Mouse (Mus musculus): ENCODE data around the gene Wdr89. TPM values are rescaled to one million over a fixed set of nuclear protein-coding genes. Genes with fewer than 3 reads are reported as not detected.
"Not testable (repeated sequence)": the region's sequence is repeated elsewhere in the genome, so short reads cannot be mapped to it uniquely, and the experiment has no call there.

The Wdr89 gene
- polyA plus RNA-seq, 1 experiment: 9.8 TPM

DNA sequence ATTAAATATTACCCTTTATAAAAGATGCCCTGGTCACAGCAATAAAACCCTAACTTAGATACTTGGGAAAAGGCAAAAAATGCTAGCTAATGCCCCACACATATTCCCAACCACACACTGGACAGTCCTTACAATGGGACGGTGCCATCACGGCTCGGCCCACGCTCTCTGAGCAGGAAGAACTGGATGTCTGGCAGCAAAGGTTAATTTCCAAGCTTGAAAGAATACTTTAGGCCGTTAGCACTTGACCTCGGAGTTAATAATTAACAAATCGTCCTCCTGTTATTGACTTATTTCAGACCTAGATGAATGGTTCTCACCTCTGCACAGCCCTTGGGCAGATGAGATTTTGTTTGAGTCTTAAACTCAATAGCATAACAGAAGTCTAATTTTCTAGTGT lies 37.3 kb upstream of the Wdr89 start:
- no peak overlapping the region for H3K4me3 ChIP-seq (ENCODE audit: insufficient read depth, poor library complexity, severe bottlenecking)
- H3K79me3 ChIP-seq (ENCODE audit: low read depth): no peaks in the 10 kb centered on the region
- H3K79me2 ChIP-seq (ENCODE audit: control insufficient read depth, insufficient read depth): no peaks in the 10 kb centered on the region
- H3K36me3 ChIP-seq (ENCODE audit: control insufficient read depth, insufficient read depth): no peaks in the 10 kb centered on the region
- no peaks in the 10 kb centered on the region for H3K27me3 ChIP-seq (ENCODE audit: control insufficient read depth, insufficient read depth, insufficient read length)
- TF ChIP-seq USF1 (IDR thresholded peaks at IDR 0.05; ENCODE audit: low read depth): no peak
- H3ac ChIP-seq (ENCODE audit: control insufficient read depth, insufficient read length, low read depth): no peak overlapping the region

DNA sequence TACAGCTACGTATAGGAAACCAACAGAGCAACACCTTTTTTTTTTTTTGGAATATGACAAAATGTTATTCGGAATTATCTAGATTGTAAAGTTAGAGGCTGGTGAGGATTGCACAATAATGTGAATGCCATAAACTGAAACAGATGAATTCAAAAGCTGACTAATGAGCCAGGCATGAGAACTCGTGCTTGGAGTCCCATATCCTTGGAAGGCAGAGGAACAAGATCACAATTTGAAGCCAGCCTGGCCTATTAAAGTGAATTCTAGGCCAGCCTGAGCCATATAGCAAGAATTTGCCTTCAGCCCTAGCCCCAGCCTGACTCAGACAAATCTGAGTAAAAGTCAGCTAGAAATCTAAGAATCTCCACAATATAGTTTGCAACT lies 33.4 kb upstream of the Wdr89 start:
- no peaks in the 10 kb centered on the region for H3K79me3 ChIP-seq (ENCODE audit: low read depth)
- TF ChIP-seq CEBPB (IDR thresholded peaks at IDR 0.05; ENCODE audit: low read depth): peak; percentile 100
- no peak for TF ChIP-seq CTCF (IDR thresholded peaks at IDR 0.05; ENCODE audit: control insufficient read depth, insufficient read depth, insufficient read length)
- peak; percentile 1 for TF ChIP-seq FOSL1 (IDR thresholded peaks at IDR 0.05; ENCODE audit: insufficient read depth, low read length, poor library complexity, severe bottlenecking)
- TF ChIP-seq MYOG (IDR thresholded peaks at IDR 0.05; ENCODE audit: control insufficient read depth, extremely low read depth, insufficient read length): no peak
- TF ChIP-seq MAX (IDR thresholded peaks at IDR 0.05): peak; percentile 94
- no peak for TF ChIP-seq USF1 (IDR thresholded peaks at IDR 0.05; ENCODE audit: low read depth)
- TF ChIP-seq MYOD1 (IDR thresholded peaks at IDR 0.05; ENCODE audit: control insufficient read depth, insufficient read length, low read depth): no peak

DNA sequence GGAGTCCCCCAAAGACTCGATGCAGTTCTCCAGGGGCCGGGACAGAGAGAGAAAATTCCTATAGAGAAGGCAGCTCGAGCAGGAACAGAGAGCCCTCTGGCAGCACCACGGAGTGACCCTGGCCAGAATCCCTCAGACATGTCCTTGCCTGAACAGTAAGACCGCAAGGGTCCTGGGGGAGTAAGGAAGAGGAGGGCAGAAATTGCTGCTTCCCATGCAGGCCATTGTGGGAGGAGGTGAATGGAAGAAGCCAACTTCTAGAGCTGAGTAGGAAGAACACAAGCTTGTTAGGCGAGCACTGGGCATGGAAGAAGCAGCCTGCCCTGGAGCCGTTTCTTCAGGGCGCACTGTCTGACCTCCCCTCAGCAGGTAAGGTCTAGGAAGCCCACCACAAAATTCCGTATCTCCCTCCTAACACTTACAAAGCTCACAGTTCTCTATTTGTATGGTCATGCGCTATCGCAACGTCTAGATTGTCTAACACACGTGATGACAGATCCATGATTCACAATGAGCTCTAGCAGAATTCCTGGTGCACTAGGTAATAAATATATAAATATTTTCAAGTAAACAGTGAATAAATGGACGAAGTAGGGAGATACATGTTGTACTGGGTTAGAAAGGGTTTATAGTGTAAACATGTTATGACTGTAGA lies 32.9 kb upstream of the Wdr89 start:
- Histone ChIP-seq H3ac (ENCODE audit: control insufficient read depth, insufficient read length, low read depth) (peak overlapping the region; percentile 57), H3K79me2 (ENCODE audit: control insufficient read depth, insufficient read depth) (no peaks in the 10 kb centered on the region), H3K27me3 (ENCODE audit: control insufficient read depth, insufficient read depth, insufficient read length) (no peaks in the 10 kb centered on the region), H3K79me3 (ENCODE audit: low read depth) (no peaks in the 10 kb centered on the region), H3K4me3 (ENCODE audit: insufficient read depth, poor library complexity, severe bottlenecking) (no peak overlapping the region), H3K36me3 (ENCODE audit: control insufficient read depth, insufficient read depth) (no peaks in the 10 kb centered on the region)
- peak; percentile 3 for TF ChIP-seq FOSL1 (IDR thresholded peaks at IDR 0.05; ENCODE audit: insufficient read depth, low read length, poor library complexity, severe bottlenecking)
- TF ChIP-seq MAX (IDR thresholded peaks at IDR 0.05): no peak
- no peak for TF ChIP-seq CTCF (IDR thresholded peaks at IDR 0.05; ENCODE audit: control insufficient read depth, insufficient read depth, insufficient read length)
- TF ChIP-seq USF1 (IDR thresholded peaks at IDR 0.05; ENCODE audit: low read depth): peak; percentile 83

More for the DNA sequence above, 33.4 kb upstream of the Wdr89 start:
- Histone ChIP-seq H3K36me3 (ENCODE audit: control insufficient read depth, insufficient read depth) (no peaks in the 10 kb centered on the region), H3ac (ENCODE audit: control insufficient read depth, insufficient read length, low read depth) (no peak overlapping the region), H3K79me2 (ENCODE audit: control insufficient read depth, insufficient read depth) (no peaks in the 10 kb centered on the region), H3K4me3 (ENCODE audit: insufficient read depth, poor library complexity, severe bottlenecking) (no peak overlapping the region), H3K27me3 (ENCODE audit: control insufficient read depth, insufficient read depth, insufficient read length) (no peaks in the 10 kb centered on the region)

DNA sequence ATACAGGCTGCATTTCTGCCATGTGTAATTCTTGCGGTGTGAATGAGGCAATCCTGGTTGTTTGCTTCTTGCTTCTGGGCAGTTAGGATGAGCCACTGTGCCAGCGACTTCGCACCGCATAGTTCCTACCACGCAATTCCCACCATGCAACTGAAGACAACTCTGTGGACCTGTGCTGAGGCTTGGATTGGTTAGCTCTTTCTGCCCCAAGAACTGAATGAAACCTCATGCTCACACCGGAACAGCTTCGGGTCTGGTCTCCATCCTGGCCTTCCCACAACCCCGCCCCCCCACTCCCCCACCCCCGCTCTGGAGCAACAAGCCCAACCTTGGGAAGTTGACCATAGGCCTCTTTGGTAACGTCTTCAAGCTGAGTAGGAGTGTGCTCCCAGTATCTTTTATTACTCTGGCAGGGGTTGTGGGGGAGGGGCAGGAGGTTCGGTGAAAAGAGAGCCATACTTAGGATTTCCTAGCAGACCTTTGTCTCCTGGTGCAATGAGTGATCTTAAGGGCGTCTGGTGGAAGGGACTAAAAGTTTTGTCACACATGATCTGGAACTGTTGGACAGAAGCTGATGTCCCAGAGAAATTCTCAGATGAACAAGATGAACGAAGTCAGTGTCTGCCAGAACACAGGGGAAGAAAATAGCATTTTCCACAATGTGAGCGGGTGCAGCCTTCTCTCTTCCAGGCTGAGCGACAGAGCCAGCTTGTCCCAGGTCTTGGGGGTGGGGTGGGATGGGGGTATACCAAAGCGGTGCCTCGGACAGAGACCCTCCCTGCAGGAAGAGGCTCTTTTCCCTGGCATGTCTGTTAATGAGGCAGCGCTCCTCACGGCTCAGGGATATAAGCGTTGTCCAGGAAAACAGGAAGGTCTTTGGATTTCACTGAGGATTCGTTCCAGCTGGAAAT lies 32.1 kb upstream of the Wdr89 start:
- Histone ChIP-seq H3K79me3 (ENCODE audit: low read depth) (no peaks in the 10 kb centered on the region), H3K27me3 (ENCODE audit: control insufficient read depth, insufficient read depth, insufficient read length) (no peaks in the 10 kb centered on the region), H3K79me2 (ENCODE audit: control insufficient read depth, insufficient read depth) (no peaks in the 10 kb centered on the region), H3ac (ENCODE audit: control insufficient read depth, insufficient read length, low read depth) (peak overlapping the region; percentile 16), H3K4me3 (ENCODE audit: insufficient read depth, poor library complexity, severe bottlenecking) (no peak overlapping the region), H3K36me3 (ENCODE audit: control insufficient read depth, insufficient read depth) (no peaks in the 10 kb centered on the region)
- TF ChIP-seq MAX (IDR thresholded peaks at IDR 0.05) (no peak), CEBPB (IDR thresholded peaks at IDR 0.05; ENCODE audit: low read depth) (peak; percentile 48), FOSL1 (IDR thresholded peaks at IDR 0.05; ENCODE audit: insufficient read depth, low read length, poor library complexity, severe bottlenecking) (no peak), MYOD1 (IDR thresholded peaks at IDR 0.05; ENCODE audit: control insufficient read depth, insufficient read length, low read depth) (no peak), MYOG (IDR thresholded peaks at IDR 0.05; ENCODE audit: control insufficient read depth, extremely low read depth, insufficient read length) (no peak)

DNA sequence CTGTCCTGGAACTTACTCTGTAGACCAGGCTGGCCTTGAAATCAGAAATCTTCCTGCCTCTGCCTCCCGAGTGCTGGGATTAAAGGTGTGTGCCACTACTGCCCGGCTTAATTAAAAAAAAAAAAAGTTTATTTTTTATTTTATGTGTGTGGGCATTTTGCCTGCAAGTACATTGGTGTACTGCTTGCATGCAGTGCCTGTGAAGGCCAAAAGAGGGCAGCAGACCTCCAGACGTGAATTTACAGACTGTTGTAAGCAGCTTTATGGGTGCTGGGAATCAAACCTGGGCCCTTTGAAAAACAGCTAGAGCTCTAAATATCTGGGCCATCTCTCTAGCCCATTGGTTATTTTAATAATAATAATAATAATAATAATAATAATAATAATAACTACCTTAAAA lies 29.4 kb upstream of the Wdr89 start:
- Histone ChIP-seq H3K36me3 (ENCODE audit: control insufficient read depth, insufficient read depth) (no peaks in the 10 kb centered on the region), H3K27me3 (ENCODE audit: control insufficient read depth, insufficient read depth, insufficient read length) (no peaks in the 10 kb centered on the region), H3K79me2 (ENCODE audit: control insufficient read depth, insufficient read depth) (no peaks in the 10 kb centered on the region), H3K79me3 (ENCODE audit: low read depth) (no peaks in the 10 kb centered on the region), H3K4me3 (ENCODE audit: insufficient read depth, poor library complexity, severe bottlenecking) (no peak overlapping the region), H3ac (ENCODE audit: control insufficient read depth, insufficient read length, low read depth) (no peak overlapping the region)
- TF ChIP-seq CTCF (IDR thresholded peaks at IDR 0.05; ENCODE audit: control insufficient read depth, insufficient read depth, insufficient read length): no peak
- TF ChIP-seq MAX (IDR thresholded peaks at IDR 0.05): no peak
- no peak for TF ChIP-seq USF1 (IDR thresholded peaks at IDR 0.05; ENCODE audit: low read depth)
- TF ChIP-seq MYOG (IDR thresholded peaks at IDR 0.05; ENCODE audit: control insufficient read depth, extremely low read depth, insufficient read length): no peak
- TF ChIP-seq MYOD1 (IDR thresholded peaks at IDR 0.05; ENCODE audit: control insufficient read depth, insufficient read length, low read depth): no peak
- TF ChIP-seq FOSL1 (IDR thresholded peaks at IDR 0.05; ENCODE audit: insufficient read depth, low read length, poor library complexity, severe bottlenecking): no peak
- no peak for TF ChIP-seq CEBPB (IDR thresholded peaks at IDR 0.05; ENCODE audit: low read depth)

DNA sequence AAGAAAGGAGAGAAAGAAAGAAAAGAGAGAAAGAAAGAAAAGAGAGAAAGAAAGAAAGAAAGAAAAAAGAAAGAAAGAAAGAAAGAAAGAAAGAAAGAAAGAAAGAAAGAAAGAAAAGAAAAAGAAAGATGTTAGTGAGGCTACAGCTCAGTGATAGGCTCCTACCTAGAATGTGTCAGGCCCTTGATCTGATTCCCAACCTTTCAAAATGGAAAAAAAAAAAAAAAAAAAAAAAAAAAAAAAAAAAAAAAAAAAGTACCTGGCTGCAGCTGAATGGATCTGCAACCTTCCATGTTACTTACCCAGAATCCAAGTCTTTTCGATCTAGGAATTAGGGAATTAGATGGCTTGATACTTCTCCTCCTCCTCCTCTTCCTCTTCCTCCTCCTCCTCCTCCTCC lies 26.5 kb upstream of the Wdr89 start:
- not testable (repeated sequence) for H3ac ChIP-seq (ENCODE audit: control insufficient read depth, insufficient read length, low read depth); H3K36me3 ChIP-seq (ENCODE audit: control insufficient read depth, insufficient read depth); H3K79me3 ChIP-seq (ENCODE audit: low read depth); H3K4me3 ChIP-seq (ENCODE audit: insufficient read depth, poor library complexity, severe bottlenecking); H3K27me3 ChIP-seq (ENCODE audit: control insufficient read depth, insufficient read depth, insufficient read length); H3K79me2 ChIP-seq (ENCODE audit: control insufficient read depth, insufficient read depth)
